Mouse (Mus musculus): ENCODE data around the gene Ssc4d.

DNA sequence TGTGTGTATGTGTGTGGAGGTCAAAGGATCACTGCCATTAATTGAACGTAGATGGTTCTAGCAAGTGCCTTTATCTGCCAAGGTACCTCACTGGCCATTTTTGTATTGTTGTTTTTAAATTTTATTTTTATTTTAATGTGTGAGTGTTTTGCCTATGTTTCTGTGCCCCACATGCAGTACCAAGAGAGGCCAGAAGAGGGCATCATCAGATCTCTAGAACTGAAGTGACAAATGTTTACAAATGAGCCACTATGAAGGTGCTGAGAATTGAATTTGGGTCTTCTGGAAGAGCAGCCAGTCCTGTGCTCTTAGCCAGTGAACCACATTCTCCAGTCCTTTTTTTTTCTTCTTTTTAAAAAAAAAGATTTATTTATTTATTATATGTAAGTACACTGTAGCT, 5.5 kb downstream of the Ssc4d start:
- TF ChIP-seq POLR2A (IDR thresholded peaks at IDR 0.05; ENCODE audit: extremely low read depth, insufficient read depth, low read length) (no peak), CTCF (IDR thresholded peaks at IDR 0.05; ENCODE audit: extremely low read depth, insufficient read depth, low read length) (peak; percentile 40; the same call in 1 of the 2 replicates)
